Mouse (Mus musculus) heart, adult 8-10 months (tissue): ENCODE results near the gene Grin1. TPM values are rescaled to one million over a fixed set of nuclear protein-coding genes. Genes with fewer than 3 reads are reported as not detected.
"Not testable (repeated sequence)": the region's sequence is repeated elsewhere in the genome, so short reads cannot be mapped to it uniquely, and the experiment has no call there.

ENCODE experiments used
- DNase-seq: peaks from one replicate; pipeline ENCODE4 v3.0.0; 2022; ENCODE audit warnings: low spot score
- total RNA-seq, 4 experiments: library from RNA; stranded (reverse); gene quantifications; 2 replicates each; pipeline ENCODE4 v1.2.4; 2022

Gene Grin1
- total RNA-seq, 4 experiments from 2014 or later = 0.09 to 0.11 TPM; not detected in 2

GRCm38 (mm10) chr2:25258887-25259286, 60.1 kb downstream of the Grin1 start:
- no peak for DNase-seq

- DNase-seq = not testable (repeated sequence)
These were observed 61.7 kb downstream of the Grin1 start for GRCm38 (mm10) chr2:25257250-25257649.

GRCm38 (mm10) chr2:25256443-25257109, 62.4 kb downstream of the Grin1 start:
- DNase-seq = not testable (repeated sequence)

DNA sequence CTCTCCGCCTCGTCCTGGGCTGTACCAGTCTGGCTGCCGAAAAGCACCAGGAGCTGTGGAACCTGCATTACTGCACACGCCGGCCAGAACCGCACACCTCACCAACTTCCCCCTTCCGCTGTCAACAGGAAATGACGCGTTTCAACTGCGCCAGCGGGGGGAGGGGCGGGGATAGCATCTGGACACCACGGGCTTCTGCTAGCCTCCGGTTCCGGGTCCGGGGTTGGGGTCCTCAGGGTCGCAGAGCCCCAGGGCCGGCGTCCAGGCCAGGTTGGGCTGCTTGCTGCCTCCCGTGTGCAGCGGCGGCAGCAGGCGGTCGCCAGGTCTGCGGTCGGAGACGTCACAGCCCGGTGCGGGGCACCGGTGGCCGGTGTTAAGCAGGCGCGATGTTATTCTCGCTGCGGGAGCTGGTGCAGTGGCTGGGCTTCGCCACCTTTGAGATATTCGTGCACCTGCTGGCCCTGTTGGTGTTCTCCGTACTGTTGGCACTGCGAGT, 63.7 kb downstream of the Grin1 start, which contains the start of gene Tmem203:
Tmem203 (plus strand) TSS at position 156 of the 496 bp plus-strand sequence.
- peak; percentile 89 for DNase-seq

DNA sequence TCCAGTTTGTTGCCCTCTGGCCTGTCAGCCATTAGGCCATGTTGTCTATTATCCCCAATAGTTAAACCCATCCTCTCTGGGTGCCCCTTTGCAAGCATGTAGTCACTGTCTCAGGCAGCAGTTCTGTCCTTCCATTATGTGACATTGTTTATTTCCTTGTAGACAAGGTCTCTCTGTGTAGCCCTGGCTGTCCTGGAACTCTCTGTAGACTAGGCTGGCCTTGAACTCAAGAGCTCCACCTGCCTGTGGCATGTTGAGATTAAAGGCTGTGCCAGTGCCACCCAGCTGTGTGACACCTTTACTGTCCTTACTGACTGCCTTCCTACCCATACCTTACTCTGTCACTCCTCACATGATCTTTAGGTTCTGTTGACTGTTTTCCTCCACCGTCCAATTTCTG, 66.7 kb downstream of the Grin1 start:
- DNase-seq = no peak

DNA sequence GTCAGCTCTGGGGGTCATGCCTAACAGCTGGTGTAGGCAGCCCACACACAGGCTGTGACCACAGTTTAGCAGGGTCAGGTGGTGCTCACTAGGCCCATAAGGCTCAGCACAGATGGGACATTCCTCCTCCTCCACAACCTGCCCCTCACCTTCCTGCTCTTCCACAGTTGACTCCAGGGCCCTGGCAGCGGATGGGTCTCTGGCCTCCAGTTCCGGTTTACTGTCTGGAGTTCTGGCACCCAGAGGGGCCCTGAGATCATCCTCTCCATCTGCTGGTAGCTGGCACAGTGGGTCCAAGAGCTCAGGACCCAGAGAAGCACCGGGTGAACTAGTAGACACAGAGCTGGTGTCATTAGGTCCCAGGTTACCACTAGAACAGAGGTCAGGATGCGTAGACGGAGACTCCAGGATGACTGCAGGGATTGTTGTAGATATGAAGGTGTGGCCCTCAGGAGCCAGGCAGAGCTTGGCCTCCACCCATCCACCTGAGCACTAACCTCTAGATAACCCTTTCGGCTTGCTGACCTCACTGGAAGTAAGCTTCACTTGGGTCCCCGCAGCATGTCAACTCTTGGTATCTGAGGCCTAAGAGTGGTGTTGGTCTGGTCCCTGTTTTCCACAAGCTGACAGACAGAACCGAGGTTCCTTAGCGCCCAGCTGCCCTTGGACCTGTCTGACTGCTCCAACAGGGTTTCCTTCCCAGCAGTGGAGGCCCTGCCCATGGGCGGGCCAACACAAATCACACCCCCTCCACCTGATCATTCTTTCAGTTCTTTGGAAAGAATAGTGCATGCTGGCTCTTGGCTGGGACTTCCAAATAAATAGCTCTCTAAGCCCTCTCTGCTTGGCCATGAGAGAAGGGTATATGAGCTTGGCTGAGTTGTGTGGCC, 72.6 kb downstream of the Grin1 start, which contains the start of gene AL732309.1:
AL732309.1 (minus strand) TSS at position 681 of the 890 bp plus-strand sequence.
- DNase-seq = no peak

GRCm38 (mm10) chr2:25244144-25244543, 74.8 kb downstream of the Grin1 start:
- DNase-seq = no peak

DNA sequence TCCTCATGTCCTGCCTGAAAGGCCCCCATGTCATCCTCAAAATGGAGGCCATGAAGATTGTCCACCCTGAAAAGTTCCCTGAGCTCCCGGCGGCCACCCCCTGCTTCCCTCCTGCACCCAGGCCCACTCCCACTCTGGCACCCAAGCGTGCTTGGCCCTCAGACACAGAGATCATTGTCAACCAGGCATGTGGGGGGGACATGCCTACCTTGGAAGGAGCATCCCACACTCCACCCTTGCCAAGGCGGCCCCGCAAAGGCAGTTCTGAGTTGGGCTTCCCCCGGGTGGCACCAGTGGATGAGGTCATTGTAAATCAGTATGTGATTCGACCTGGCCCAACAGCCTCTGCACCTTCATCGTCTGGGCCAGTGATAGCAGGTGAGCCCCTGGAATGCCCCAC, 75.6 kb downstream of the Grin1 start:
- no peak for DNase-seq

DNA sequence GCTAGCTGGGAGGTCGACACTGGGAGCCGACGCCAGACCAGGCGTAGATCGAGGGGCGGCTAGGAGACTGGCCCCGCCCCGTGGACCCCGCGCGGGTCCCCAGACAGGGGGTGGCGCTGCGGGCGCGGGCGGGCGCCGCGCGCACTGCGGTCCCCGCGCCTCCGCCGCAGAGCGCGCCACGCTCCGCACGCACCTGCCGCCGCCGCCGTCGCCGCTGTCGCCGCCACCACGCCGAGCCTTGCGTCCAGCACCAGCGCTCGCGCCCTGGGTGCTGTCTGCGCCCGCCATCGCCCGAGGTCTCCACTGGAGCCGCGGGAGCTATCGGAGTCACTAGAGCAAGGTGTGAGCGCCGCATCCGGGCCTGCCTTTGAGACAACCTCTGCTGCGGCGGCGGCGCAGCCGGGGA, 76.9 kb downstream of the Grin1 start, which contains the start of the genes Rnf208 and Cysrt1:
Rnf208 (plus strand) TSS at position 155 of the 406 bp plus-strand sequence.
Cysrt1 (minus strand) TSS at position 352 of the 406 bp plus-strand sequence.
- no peak for DNase-seq

GRCm38 (mm10) chr2:25241438-25241775, 77.6 kb downstream of the Grin1 start:
- no peak for DNase-seq

Other genes starting within 250 kb of the Grin1 start
- not detected for gene Entpd8, start 238.9 kb downstream of the Grin1 start, total RNA-seq
- not detected for gene Noxa1, start 224.0 kb downstream of the Grin1 start, total RNA-seq
- 1 to 10 TPM; 5.0 to 9.4 (median 9.2) TPM for gene Nrarp, start 138.4 kb downstream of the Grin1 start, total RNA-seq
- gene Tor4a, start 122.3 kb downstream of the Grin1 start, total RNA-seq = 1 to 10 TPM; 3.9 to 5.0 (median 4.7) TPM
- gene Nelfb, start 107.7 kb downstream of the Grin1 start, total RNA-seq = 10 to 100 TPM; 38.5 to 49.3 (median 39.5) TPM
- gene Stpg3, start 104.5 kb downstream of the Grin1 start, total RNA-seq = not detected
- gene Fam166a, start 100.4 kb downstream of the Grin1 start, total RNA-seq = not detected
- gene Tubb4b, start 94.5 kb downstream of the Grin1 start, total RNA-seq = 100 to 1,000 TPM; 308 to 380 (median 323) TPM
- not detected for gene Slc34a3, start 84.8 kb downstream of the Grin1 start, total RNA-seq
- not detected for gene Rnf224, start 82.4 kb downstream of the Grin1 start, total RNA-seq
- gene Rnf208, start 76.9 kb downstream of the Grin1 start, total RNA-seq = 1 to 10 TPM in 2 of 4 experiments, under 1 TPM in 2; 0.53 to 1.7 (median 1.2) TPM
- not detected for gene Cysrt1, start 76.7 kb downstream of the Grin1 start, total RNA-seq
- 1 to 10 TPM; 1.8 to 2.4 (median 2.1) TPM for gene AL732309.1, start 72.3 kb downstream of the Grin1 start, total RNA-seq
- gene Tmem203, start 63.7 kb downstream of the Grin1 start, total RNA-seq = 10 to 100 TPM; 11.4 to 16.1 (median 13.6) TPM
- gene Tprn, start 56.6 kb downstream of the Grin1 start, total RNA-seq = 1 to 10 TPM; 4.0 to 8.6 (median 6.7) TPM
- 10 to 100 TPM; 39.5 to 47.1 (median 40.1) TPM for gene Ssna1, start 46.7 kb downstream of the Grin1 start, total RNA-seq
- gene Anapc2, start 46.7 kb downstream of the Grin1 start, total RNA-seq = 10 to 100 TPM; 36.8 to 39.8 (median 37.6) TPM
- gene Tmem210, start 31.0 kb downstream of the Grin1 start, total RNA-seq = not detected
- not detected for gene Lrrc26, start 29.3 kb downstream of the Grin1 start, total RNA-seq
- 10 to 100 TPM; 19.9 to 28.2 (median 22.5) TPM for gene Man1b1, start 13.2 kb upstream of the Grin1 start, total RNA-seq
- gene Dpp7, start 37.2 kb upstream of the Grin1 start, total RNA-seq = 1 to 10 TPM; 3.8 to 5.2 (median 5.1) TPM
- 10 to 100 TPM in 1 of 4 experiments, 1 to 10 TPM in 3; 8.9 to 10.7 (median 9.5) TPM for gene Uap1l1, start 46.5 kb upstream of the Grin1 start, total RNA-seq
- not detected for gene Sapcd2, start 53.1 kb upstream of the Grin1 start, total RNA-seq
- gene Entpd2, start 76.7 kb upstream of the Grin1 start, total RNA-seq = 10 to 100 TPM; 11.6 to 14.4 (median 12.6) TPM
- gene Npdc1, start 80.2 kb upstream of the Grin1 start, total RNA-seq = 10 to 100 TPM; 25.3 to 35.8 (median 33.6) TPM
- under 1 TPM in 2 of 4 experiments, not detected in 2; 0.16 to 0.60 TPM for gene Fut7, start 104.1 kb upstream of the Grin1 start, total RNA-seq
- 10 to 100 TPM; 42.5 to 47.2 (median 45.2) TPM for gene Abca2, start 109.5 kb upstream of the Grin1 start, total RNA-seq
- gene Clic3, start 137.7 kb upstream of the Grin1 start, total RNA-seq = 1 to 10 TPM; 1.3 to 3.6 (median 2.3) TPM
- 10 to 100 TPM; 21.4 to 30.7 (median 23.3) TPM for gene Paxx, start 141.9 kb upstream of the Grin1 start, total RNA-seq
- gene Ptgds, start 150.9 kb upstream of the Grin1 start, total RNA-seq = 1,000 to 10,000 TPM in 1 of 4 experiments, 100 to 1,000 TPM in 3; 350 to 1,004 (median 621) TPM
- gene Lcn12, start 174.7 kb upstream of the Grin1 start, total RNA-seq = not detected
- gene Fbxw5, start 181.6 kb upstream of the Grin1 start, total RNA-seq = 100 to 1,000 TPM in 1 of 4 experiments, 10 to 100 TPM in 3; 79.4 to 105 (median 88.7) TPM
- gene C8g, start 182.5 kb upstream of the Grin1 start, total RNA-seq = 1 to 10 TPM; 1.7 to 2.6 (median 2.0) TPM
- gene Traf2, start 227.8 kb upstream of the Grin1 start, total RNA-seq = 10 to 100 TPM; 11.8 to 16.3 (median 13.8) TPM
- gene Edf1, start 238.7 kb upstream of the Grin1 start, total RNA-seq = 100 to 1,000 TPM; 156 to 257 (median 210) TPM